In genomic region chr9:8731141-8731540, GRCm38 (mm10) we compare ENCODE assay signal across 12 mouse cellular contexts.
"Had no signal": no experiment of that assay in that cellular context is flagged by ENCODE, and none has a peak within 500 bp of the region (broad histone marks: within the 10 kb centered on the region; RNA-seq: fewer than 3 reads in every experiment).

No protein-coding gene starts in this region.

- DNase-seq: lung, postnatal 10 days; lung, postnatal 4 days; midbrain, embryonic 14.5 days; retina, postnatal 1 day; right cerebral cortex, adult 18-20 months; right cerebral cortex, postnatal 25 days; right cerebral cortex, postnatal 4 days; spleen, adult 18-20 months; thymus, adult 18-20 months; thymus, postnatal 14 days; thymus, postnatal 36 days had no signal

- ATAC-seq: midbrain, embryonic 16.5 days had no signal
